In the genomic region with DNA sequence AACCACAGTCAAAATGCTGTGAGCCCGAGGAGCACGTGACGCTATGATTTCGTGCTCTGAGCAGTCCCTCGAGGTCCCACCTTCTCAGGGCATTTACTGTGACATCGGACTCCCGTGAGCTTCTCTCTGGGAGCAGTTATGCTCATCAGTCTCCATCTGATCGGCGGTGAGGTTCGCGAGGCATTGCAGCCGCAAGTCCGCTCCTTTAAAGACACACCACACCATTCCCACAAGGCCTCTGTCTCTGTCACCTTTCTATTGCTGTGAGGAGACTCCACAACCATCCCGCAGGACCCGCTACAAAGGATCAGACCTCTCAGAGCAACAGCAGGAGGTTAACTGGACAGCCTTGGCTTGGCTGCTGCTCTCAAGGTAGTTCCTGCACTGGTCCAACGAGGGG, we compare ENCODE assay signal across 11 mouse cellular contexts. TPM values are rescaled to one million over a fixed set of nuclear protein-coding genes. Genes with fewer than 3 reads are reported as not detected.
DNase-seq lines count a peak whose midpoint lies in the region; ATAC-seq and TF ChIP-seq lines count a peak whose summit lies in the region.
"Had no signal": no experiment of that assay in that cellular context is flagged by ENCODE, and none has a peak within 500 bp of the region (broad histone marks: within the 10 kb centered on the region; RNA-seq: fewer than 3 reads in every experiment).

No protein-coding gene starts in this region.

- H3K36me3 ChIP-seq in heart, embryonic 10.5 days: no peaks in the 10 kb centered on the region
- no peaks in the 10 kb centered on the region for H3K36me3 ChIP-seq in heart, adult 2 months (ENCODE audit: control insufficient read depth, insufficient read depth, low read length)
- no peaks in the 10 kb centered on the region for H3K36me3 ChIP-seq in testis, adult 2 months (ENCODE audit: control insufficient read depth, insufficient read depth, low read length)
- H3K36me3 ChIP-seq in limb, embryonic 11.5 days (ENCODE audit: control insufficient read depth, insufficient read depth, low read length): no peaks in the 10 kb centered on the region
- no peaks in the 10 kb centered on the region for H3K36me3 ChIP-seq in lung, postnatal 0 days (ENCODE audit: insufficient read depth, low read length)
- H3K36me3 ChIP-seq: liver, embryonic 13.5 days had no signal

- no peak overlapping the region for H3K9ac ChIP-seq in heart, adult 2 months (ENCODE audit: low read depth, low read length)
- H3K9ac ChIP-seq in limb, embryonic 11.5 days (ENCODE audit: low read length): no peak overlapping the region
- no peak overlapping the region for H3K9ac ChIP-seq in lung, postnatal 0 days (replicated peaks; ENCODE audit: low read depth)
- H3K9ac ChIP-seq: liver, embryonic 13.5 days had no signal

- no peaks in the 10 kb centered on the region for H3K9me3 ChIP-seq in heart, embryonic 10.5 days
- H3K9me3 ChIP-seq in limb, embryonic 11.5 days (ENCODE audit: control insufficient read depth, low read length): no peaks in the 10 kb centered on the region
- H3K9me3 ChIP-seq in lung, postnatal 0 days (ENCODE audit: low read length): no peaks in the 10 kb centered on the region
- H3K9me3 ChIP-seq: liver, embryonic 13.5 days had no signal

- no peak for DNase-seq in heart, embryonic 10.5 days (ENCODE audit: low spot score)
- DNase-seq in heart, adult 2 months: no peak
- DNase-seq in testis, postnatal 10 days (ENCODE audit: low spot score): no peak
- DNase-seq in limb, embryonic 11.5 days (ENCODE audit: low spot score): no peak
- DNase-seq in ovary, postnatal 36 days (ENCODE audit: low spot score): no peak
- DNase-seq in spleen, postnatal 10 days (ENCODE audit: low spot score in 2 of 2): no peak
- DNase-seq in lung, postnatal 0 days (ENCODE audit: low spot score): no peak
- DNase-seq: liver, embryonic 13.5 days; spleen, adult 18-20 months had no signal

- ATAC-seq in limb, embryonic 11.5 days (ENCODE audit: insufficient number of reproducible peaks, low FRiP score, low TSS enrichment, low read depth): no peak
- ATAC-seq in lung, postnatal 0 days: no peak

- no peak for TF ChIP-seq CTCF in heart, adult 2 months (IDR thresholded peaks at IDR 0.05)
- TF ChIP-seq CTCF in testis, adult 2 months (IDR thresholded peaks at IDR 0.05; ENCODE audit: control insufficient read depth, insufficient read depth, insufficient replicate concordance, low read depth, low read length): no peak
- TF ChIP-seq CTCF in lung, postnatal 0 days (IDR thresholded peaks at IDR 0.05): no peak

- H3K27me3 ChIP-seq in heart, embryonic 10.5 days (ENCODE audit: insufficient read depth, poor library complexity, severe bottlenecking): peaks cover 47% of the 10 kb centered on the region
- peaks cover 2% of the 10 kb centered on the region; the same call in 1 of the 2 replicates for H3K27me3 ChIP-seq in heart, adult 2 months (ENCODE audit: control insufficient read depth, insufficient read depth, low read length)
- H3K27me3 ChIP-seq in testis, adult 2 months (ENCODE audit: control insufficient read depth, insufficient read depth, low read length): no peaks in the 10 kb centered on the region
- H3K27me3 ChIP-seq in limb, embryonic 11.5 days (ENCODE audit: control insufficient read depth, insufficient read depth, low read length): peaks cover 12% of the 10 kb centered on the region
- H3K27me3 ChIP-seq in lung, postnatal 0 days (replicated peaks; ENCODE audit: insufficient read depth, low read length): peaks cover 11% of the 10 kb centered on the region; the same call in 1 of the 2 replicates

- intact Hi-C loops in heart, adult 2 months (cut with DNase I): no loop called here

- no peak for TF ChIP-seq EP300 in heart, adult 2 months (IDR thresholded peaks at IDR 0.05; ENCODE audit: insufficient read depth, low read depth, low read length)
- no peak for TF ChIP-seq EP300 in lung, postnatal 0 days (IDR thresholded peaks at IDR 0.05)

- no peak overlapping the region for H3K27ac ChIP-seq in heart, embryonic 10.5 days
- no peak overlapping the region for H3K27ac ChIP-seq in heart, adult 2 months
- no peak overlapping the region for H3K27ac ChIP-seq in testis, adult 2 months (ENCODE audit: control insufficient read depth, insufficient read depth, low read depth, low read length)
- H3K27ac ChIP-seq in limb, embryonic 11.5 days (replicated peaks; ENCODE audit: low read depth, low read length): no peak overlapping the region
- no peak overlapping the region for H3K27ac ChIP-seq in lung, postnatal 0 days (ENCODE audit: low read length)
- H3K27ac ChIP-seq: liver, embryonic 13.5 days had no signal

- H3K4me1 ChIP-seq in heart, embryonic 10.5 days: peaks cover 7% of the 10 kb centered on the region; the same call in 1 of the 2 replicates
- H3K4me1 ChIP-seq in heart, adult 2 months (ENCODE audit: control insufficient read depth, insufficient read depth, low read length): no peaks in the 10 kb centered on the region
- peaks cover 16% of the 10 kb centered on the region for H3K4me1 ChIP-seq in testis, adult 2 months (ENCODE audit: control insufficient read depth, insufficient read depth, low read length)
- peaks cover 11% of the 10 kb centered on the region; the same call in 1 of the 2 replicates for H3K4me1 ChIP-seq in limb, embryonic 11.5 days (ENCODE audit: control insufficient read depth, insufficient read depth, low read length)
- no peaks in the 10 kb centered on the region for H3K4me1 ChIP-seq in lung, postnatal 0 days (ENCODE audit: insufficient read depth, low read depth, low read length)
- H3K4me1 ChIP-seq: liver, embryonic 13.5 days had no signal

- no peak for TF ChIP-seq POLR2A in heart, adult 2 months (IDR thresholded peaks at IDR 0.05; ENCODE audit: insufficient read depth, low read depth, low read length)
- no peak for TF ChIP-seq POLR2A in testis, adult 2 months (IDR thresholded peaks at IDR 0.05; ENCODE audit: control insufficient read depth, low read depth, low read length)

- 0 out of 2 replicates have a peak overlapping the region, but pooled peaks have one; percentile 1 for H3K4me3 ChIP-seq in heart, embryonic 10.5 days
- no peak overlapping the region for H3K4me3 ChIP-seq in heart, adult 2 months
- peak overlapping the region; percentile 56 for H3K4me3 ChIP-seq in testis, adult 2 months (ENCODE audit: control insufficient read depth, low read depth, low read length)
- peak overlapping the region; percentile 8; the same call in 1 of the 2 replicates for H3K4me3 ChIP-seq in limb, embryonic 11.5 days (ENCODE audit: low read depth, low read length)
- H3K4me3 ChIP-seq in lung, postnatal 0 days (ENCODE audit: low read depth, low read length): no peak overlapping the region
- H3K4me3 ChIP-seq: liver, embryonic 13.5 days; myocyte had no signal

- peak overlapping the region; percentile 32 for H3K4me2 ChIP-seq in limb, embryonic 11.5 days (ENCODE audit: low read depth, severe bottlenecking)
- H3K4me2 ChIP-seq in lung, postnatal 0 days (replicated peaks; ENCODE audit: low read depth, low read length): no peak overlapping the region
- H3K4me2 ChIP-seq: liver, embryonic 13.5 days had no signal

- 13% methylated on average over 16 of the region's 16 CpGs for WGBS in heart, embryonic 10.5 days
- WGBS in heart, adult 2 months: 23% methylated on average over 16 of the region's 16 CpGs
- WGBS in limb, embryonic 11.5 days: 14% methylated on average over 16 of the region's 16 CpGs
- 16% methylated on average over 16 of the region's 16 CpGs for WGBS in lung, postnatal 0 days

- no peaks in the 10 kb centered on the region for H3K79me2 ChIP-seq in heart, adult 2 months (replicated peaks; ENCODE audit: control insufficient read depth, insufficient read depth, low read length)

RNA-seq across cellular contexts. Expression of a gene that starts 28.6 kb away (rescaled TPM):
- 2.5 and 4.3 TPM in 2 replicates for polyA plus RNA-seq in heart, embryonic 10.5 days (2016; fragmentation: Nextera tagmentation; extraction: Ambion mirVana)
- total RNA-seq in heart, adult 2 months (2021): under 1 TPM; 0.26 to 0.34 TPM
- 0.82 and 1.5 TPM in 2 replicates for polyA plus RNA-seq in heart, adult 2 months (2012; rRNA removed)
- 10.3 and 13.6 TPM in 2 replicates for polyA plus RNA-seq in testis, adult 2 months (2012; rRNA removed)
- polyA plus RNA-seq in limb, embryonic 11.5 days (2014; fragmentation: Nextera tagmentation; extraction: Ambion mirVana): 2.0 and 2.9 TPM in 2 replicates
- polyA plus RNA-seq in lung, postnatal 0 days (2015; fragmentation: Nextera tagmentation; extraction: Ambion mirVana): 2.5 and 2.7 TPM in 2 replicates
- polyA plus RNA-seq: myocyte had no signal

Comparison
In these comparisons a context has a peak if more than half of its experiments do, and no peak if none do; other contexts are left out.
1. H3K4me3 ChIP-seq: peak in heart, embryonic 10.5 days (single experiment), testis, adult 2 months (single experiment) and limb, embryonic 11.5 days (single experiment); none in heart, adult 2 months (single experiment) and lung, postnatal 0 days (single experiment).